Mouse (Mus musculus): Measurements from ENCODE around the gene Akr1b10. TPM values are rescaled to one million over a fixed set of nuclear protein-coding genes. Genes with fewer than 3 reads are reported as not detected.

The Akr1b10 gene
- total RNA-seq, 2 experiments from 2014 or later, result 48.5 to 62.6 TPM

- intact Hi-C loops (cut with DNase I), result no loop called here
- no peak for TF ChIP-seq CTCF (IDR thresholded peaks at IDR 0.05)
- no peak overlapping the region for H3K27ac ChIP-seq
- DNase-seq, result no peak
- H3K4me3 ChIP-seq, result no peak overlapping the region
These were observed 55.0 kb downstream of the Akr1b10 start for GRCm38 (mm10) chr6:34439006-34439405.

- Histone ChIP-seq H3K27ac (no peak overlapping the region), H3K4me3 (no peak overlapping the region)
- no peak for DNase-seq
- intact Hi-C loops (cut with DNase I), result no loop called here
- no peak for TF ChIP-seq CTCF (IDR thresholded peaks at IDR 0.05)
These were observed 57.7 kb downstream of the Akr1b10 start for GRCm38 (mm10) chr6:34441556-34442257.

- H3K27ac ChIP-seq, result no peak overlapping the region
- no peak for DNase-seq
- intact Hi-C loops (cut with DNase I), result no loop called here
These were observed 59.8 kb downstream of the Akr1b10 start for GRCm38 (mm10) chr6:34443791-34444190.

More at GRCm38 (mm10) chr6:34443791-34444190, 59.8 kb downstream of the Akr1b10 start:
- TF ChIP-seq CTCF (IDR thresholded peaks at IDR 0.05), result no peak
- H3K4me3 ChIP-seq, result no peak overlapping the region

Other genes starting within 250 kb of the Akr1b10 start
- 1 to 10 TPM; 6.8 to 8.9 TPM for gene Slc35b4, start 207.1 kb upstream of the Akr1b10 start, total RNA-seq (2021)
- 100 to 1,000 TPM; 140 to 194 TPM for gene Akr1b3, start 66.7 kb upstream of the Akr1b10 start, total RNA-seq (2021)
- gene Akr1b8, start 30.1 kb upstream of the Akr1b10 start, total RNA-seq (2021), result 1 to 10 TPM; 1.7 to 1.9 TPM
- gene Akr1b7, start 28.1 kb downstream of the Akr1b10 start, total RNA-seq (2021), result not detected
- gene Bpgm, start 92.0 kb downstream of the Akr1b10 start, total RNA-seq (2021), result 10 to 100 TPM; 87.2 to 92.8 TPM
- 10 to 100 TPM; 23.9 to 39.9 TPM for gene Cald1, start 214.3 kb downstream of the Akr1b10 start, total RNA-seq (2021)

All from gastrocnemius, adult 2 months (tissue).